In the genomic region with DNA sequence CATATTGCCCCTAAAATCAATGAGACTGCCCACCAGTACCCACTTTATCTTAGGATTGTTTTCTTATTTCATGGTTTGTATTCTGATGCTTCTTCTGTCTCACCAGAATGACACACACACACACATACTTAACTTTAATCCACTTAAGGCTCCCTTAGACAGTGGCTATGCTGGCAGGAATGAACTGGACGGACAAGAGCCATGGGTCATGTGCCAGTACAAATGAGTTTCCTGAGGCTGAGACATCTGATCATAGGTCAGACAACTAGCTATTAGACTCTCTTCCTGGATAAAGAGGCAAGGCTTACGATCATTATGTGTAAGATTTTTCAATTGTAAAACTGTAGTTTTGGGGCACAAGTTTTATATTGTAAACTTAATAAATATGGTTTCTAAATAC, we compare ENCODE assay signal across 21 mouse cellular contexts.
"Had no signal": no experiment of that assay in that cellular context is flagged by ENCODE, and none has a peak within 500 bp of the region (broad histone marks: within the 10 kb centered on the region; RNA-seq: fewer than 3 reads in every experiment).

No protein-coding gene starts in this region.

- H3K9ac ChIP-seq: heart, embryonic 13.5 days; heart, embryonic 15.5 days; hindbrain, embryonic 13.5 days; hindbrain, embryonic 15.5 days; limb, embryonic 12.5 days; liver, embryonic 12.5 days; liver, embryonic 14.5 days had no signal

- H3K4me3 ChIP-seq: heart, adult 2 months; heart, embryonic 13.5 days; heart, embryonic 15.5 days; hindbrain, embryonic 13.5 days; hindbrain, embryonic 15.5 days; layer of hippocampus, adult 2 months; left cerebral cortex, adult 2 months; limb, embryonic 10.5 days; limb, embryonic 12.5 days; liver, embryonic 12.5 days had no signal

- H3K27ac ChIP-seq: heart, adult 2 months; heart, embryonic 13.5 days; heart, embryonic 15.5 days; hindbrain, embryonic 13.5 days; hindbrain, embryonic 15.5 days; hindbrain, postnatal 0 days; layer of hippocampus, adult 2 months; left cerebral cortex, adult 2 months; limb, embryonic 10.5 days; limb, embryonic 12.5 days; liver, embryonic 12.5 days; liver, embryonic 14.5 days had no signal

- H3K9me3 ChIP-seq: heart, embryonic 13.5 days; heart, embryonic 15.5 days; hindbrain, embryonic 13.5 days; hindbrain, embryonic 15.5 days; limb, embryonic 10.5 days; limb, embryonic 12.5 days; liver, embryonic 12.5 days had no signal

- H3K4me2 ChIP-seq: heart, embryonic 11.5 days; heart, embryonic 13.5 days; heart, embryonic 15.5 days; hindbrain, embryonic 13.5 days; hindbrain, embryonic 15.5 days; limb, embryonic 12.5 days; liver, embryonic 12.5 days had no signal

- DNase-seq: gastrocnemius, postnatal 14 days; gastrocnemius, postnatal 36 days; heart, adult 11 months; heart, adult 2 months; heart, postnatal 14 days; heart, postnatal 36 days; liver had no signal

- H3K4me1 ChIP-seq: heart, embryonic 13.5 days; heart, embryonic 15.5 days; hindbrain, embryonic 13.5 days; hindbrain, embryonic 15.5 days; limb, embryonic 10.5 days; limb, embryonic 12.5 days; liver, embryonic 12.5 days had no signal

- ATAC-seq: forebrain, embryonic 16.5 days; hindbrain, postnatal 0 days; intestine, embryonic 16.5 days; liver, embryonic 12.5 days had no signal

- H3K27me3 ChIP-seq: heart, embryonic 13.5 days; heart, embryonic 15.5 days; hindbrain, embryonic 13.5 days; hindbrain, embryonic 15.5 days; limb, embryonic 12.5 days; liver, embryonic 12.5 days had no signal

- H3K36me3 ChIP-seq: heart, embryonic 13.5 days; heart, embryonic 15.5 days; hindbrain, embryonic 13.5 days; hindbrain, embryonic 15.5 days; limb, embryonic 10.5 days; limb, embryonic 12.5 days; liver, embryonic 12.5 days had no signal
